Comparison of ENCODE assay signal across 16 mouse cellular contexts in genomic region chr4:137677906-137678305, GRCm38 (mm10). TPM values are rescaled to one million over a fixed set of nuclear protein-coding genes. Genes with fewer than 3 reads are reported as not detected.
DNase-seq lines count a peak whose midpoint lies in the region; ATAC-seq lines count a peak whose summit lies in the region.
"Had no signal": no experiment of that assay in that cellular context is flagged by ENCODE, and none has a peak within 500 bp of the region (broad histone marks: within the 10 kb centered on the region; RNA-seq: fewer than 3 reads in every experiment).

No protein-coding gene starts in this region.

- H3K9me3 ChIP-seq in limb, embryonic 15.5 days: no peaks in the 10 kb centered on the region
- no peaks in the 10 kb centered on the region for H3K9me3 ChIP-seq in limb, embryonic 10.5 days (replicated peaks)
- no peaks in the 10 kb centered on the region for H3K9me3 ChIP-seq in forebrain, embryonic 12.5 days
- H3K9me3 ChIP-seq: embryonic facial prominence, embryonic 12.5 days; limb, embryonic 13.5 days; stomach, embryonic 15.5 days had no signal

- peaks cover 50% of the 10 kb centered on the region for H3K27me3 ChIP-seq in limb, embryonic 15.5 days
- H3K27me3 ChIP-seq in limb, embryonic 10.5 days (ENCODE audit: low read depth, poor library complexity, severe bottlenecking): peaks cover 59% of the 10 kb centered on the region
- H3K27me3 ChIP-seq in forebrain, embryonic 12.5 days: peaks cover 57% of the 10 kb centered on the region

- H3K4me2 ChIP-seq in limb, embryonic 15.5 days: no peak overlapping the region
- no peak overlapping the region for H3K4me2 ChIP-seq in forebrain, embryonic 12.5 days
- H3K4me2 ChIP-seq: embryonic facial prominence, embryonic 12.5 days; limb, embryonic 13.5 days; stomach, embryonic 15.5 days had no signal

- no peak overlapping the region for H3K4me3 ChIP-seq in limb, embryonic 15.5 days
- H3K4me3 ChIP-seq in limb, embryonic 10.5 days: no peak overlapping the region
- H3K4me3 ChIP-seq in forebrain, embryonic 12.5 days (replicated peaks): no peak overlapping the region
- H3K4me3 ChIP-seq: embryonic facial prominence, embryonic 12.5 days; limb, embryonic 13.5 days; stomach, embryonic 15.5 days had no signal

- no peak for ATAC-seq in limb, embryonic 15.5 days (ENCODE audit: insufficient number of reproducible peaks, low FRiP score, low TSS enrichment, low read depth)
- ATAC-seq in forebrain, embryonic 12.5 days (ENCODE audit: low FRiP score): no peak
- ATAC-seq: inflammation-experienced regulatory T-cells, adult 6 months had no signal

- H3K27ac ChIP-seq in limb, embryonic 15.5 days: 0 out of 2 replicates have a peak overlapping the region, but pooled peaks have one; percentile 27
- no peak overlapping the region for H3K27ac ChIP-seq in limb, embryonic 10.5 days
- H3K27ac ChIP-seq in forebrain, embryonic 12.5 days: no peak overlapping the region
- H3K27ac ChIP-seq: embryonic facial prominence, embryonic 12.5 days; limb, embryonic 13.5 days; stomach, embryonic 15.5 days had no signal

- DNase-seq in adrenal gland, postnatal 10 days: peak; percentile 56
- DNase-seq in adrenal gland, adult (ENCODE audit: inconsistent age in 2 of 2, low spot score in 1 of 2): no peak
- peak; percentile 45 for DNase-seq in heart, postnatal 10 days
- no peak for DNase-seq in heart, postnatal 25 days (ENCODE audit: low spot score)
- no peak for DNase-seq in limb, embryonic 10.5 days (ENCODE audit: low spot score)
- DNase-seq in thymus, adult 18-20 months: no peak
- DNase-seq: heart, adult 11 months; heart, postnatal 4 days; layer of hippocampus, postnatal 36 days; right cerebral cortex, postnatal 4 days had no signal

- H3K36me3 ChIP-seq in limb, embryonic 15.5 days: no peaks in the 10 kb centered on the region
- H3K36me3 ChIP-seq in limb, embryonic 10.5 days: no peaks in the 10 kb centered on the region
- no peaks in the 10 kb centered on the region for H3K36me3 ChIP-seq in forebrain, embryonic 12.5 days (replicated peaks)
- H3K36me3 ChIP-seq: embryonic facial prominence, embryonic 12.5 days; limb, embryonic 13.5 days; stomach, embryonic 15.5 days had no signal

- H3K4me1 ChIP-seq in limb, embryonic 15.5 days: peaks cover 31% of the 10 kb centered on the region
- peaks cover 27% of the 10 kb centered on the region for H3K4me1 ChIP-seq in limb, embryonic 10.5 days
- H3K4me1 ChIP-seq in forebrain, embryonic 12.5 days: peaks cover 27% of the 10 kb centered on the region

- WGBS in limb, embryonic 15.5 days: 76% methylated on average over 5 of the region's 5 CpGs
- WGBS in limb, embryonic 10.5 days: 90% methylated on average over 5 of the region's 5 CpGs
- 83% methylated on average over 5 of the region's 5 CpGs for WGBS in forebrain, embryonic 12.5 days

- intact Hi-C loops in heart, postnatal 10 days (cut with DNase I): no loop called here
- intact Hi-C loops in heart, postnatal 25 days (cut with DNase I): no loop called here

- no peak overlapping the region for H3K9ac ChIP-seq in limb, embryonic 15.5 days
- no peak overlapping the region for H3K9ac ChIP-seq in forebrain, embryonic 12.5 days
- H3K9ac ChIP-seq: embryonic facial prominence, embryonic 12.5 days; limb, embryonic 13.5 days; stomach, embryonic 15.5 days had no signal

RNA-seq across cellular contexts. Expression of gene Rap1gap, which starts 13.4 kb away (rescaled TPM):
- total RNA-seq in adrenal gland, postnatal 10 days (2021): 10 to 100 TPM; 31.3 to 48.5 TPM
- total RNA-seq in heart, postnatal 10 days (2021): 10 to 100 TPM; 10.3 to 12.6 TPM
- 10 to 100 TPM; 13.8 to 19.4 TPM for total RNA-seq in heart, postnatal 25 days (2021)
- 7.7 TPM in 2 replicates for polyA plus RNA-seq in limb, embryonic 15.5 days (2015; fragmentation: Nextera tagmentation; extraction: Ambion mirVana)
- 2.8 and 4.2 TPM in 2 replicates for polyA plus RNA-seq in limb, embryonic 10.5 days (2016; fragmentation: Nextera tagmentation; extraction: Ambion mirVana)
- 7.3 and 8.6 TPM in 2 replicates for polyA plus RNA-seq in forebrain, embryonic 12.5 days (2016; fragmentation: Nextera tagmentation; extraction: Ambion mirVana)

Comparison
In these comparisons a context has a peak if more than half of its experiments do, and no peak if none do; other contexts are left out.
1. DNase-seq: peak in adrenal gland, postnatal 10 days (single experiment) and heart, postnatal 10 days (2 of 2); none in adrenal gland, adult (0 of 2), heart, postnatal 25 days (single experiment), limb, embryonic 10.5 days (single experiment) and thymus, adult 18-20 months (0 of 2).